Mouse (Mus musculus): ENCODE results near the gene Cd244a.

The Cd244a gene

DNA sequence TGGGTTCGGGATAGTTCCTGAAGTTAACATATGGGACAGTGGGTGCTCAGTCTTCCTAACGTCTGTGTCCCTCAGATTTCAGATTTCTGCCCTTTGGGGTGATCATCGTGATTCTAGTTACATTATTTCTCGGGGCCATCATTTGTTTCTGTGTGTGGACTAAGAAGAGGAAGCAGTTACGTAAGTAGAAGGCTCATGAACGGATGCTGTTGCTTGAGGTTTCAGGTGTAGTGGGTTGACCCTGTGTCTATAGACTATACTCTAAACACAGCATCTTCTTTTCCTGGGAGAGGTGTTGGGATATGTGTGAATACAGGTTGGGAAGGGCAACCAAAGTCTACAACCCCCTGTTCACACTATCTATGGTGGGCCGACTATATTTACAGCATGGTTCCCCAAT, 18.2 kb downstream of the Cd244a start:
- DNase-seq (ENCODE audit: low read depth): no peak

DNA sequence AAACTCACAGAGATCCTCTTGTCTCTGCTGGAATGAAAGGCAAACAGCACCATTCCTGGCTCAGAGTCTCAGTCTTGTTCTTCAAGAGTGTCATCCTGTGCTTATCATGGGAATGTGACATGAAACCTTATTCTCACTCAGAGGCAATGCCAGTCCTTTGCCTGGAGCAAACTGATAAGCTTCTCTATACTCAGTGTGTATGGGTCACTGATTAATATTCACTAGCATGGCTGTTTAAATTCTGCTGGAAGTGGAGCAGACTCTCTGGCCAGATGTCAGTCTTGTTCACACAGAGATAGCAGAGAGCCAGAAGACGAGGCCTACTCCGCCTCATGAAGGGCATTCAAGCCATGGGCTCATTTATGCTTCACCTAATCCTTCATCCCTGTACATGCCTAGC, 25.6 kb downstream of the Cd244a start:
- no peak for DNase-seq (ENCODE audit: low read depth)

DNA sequence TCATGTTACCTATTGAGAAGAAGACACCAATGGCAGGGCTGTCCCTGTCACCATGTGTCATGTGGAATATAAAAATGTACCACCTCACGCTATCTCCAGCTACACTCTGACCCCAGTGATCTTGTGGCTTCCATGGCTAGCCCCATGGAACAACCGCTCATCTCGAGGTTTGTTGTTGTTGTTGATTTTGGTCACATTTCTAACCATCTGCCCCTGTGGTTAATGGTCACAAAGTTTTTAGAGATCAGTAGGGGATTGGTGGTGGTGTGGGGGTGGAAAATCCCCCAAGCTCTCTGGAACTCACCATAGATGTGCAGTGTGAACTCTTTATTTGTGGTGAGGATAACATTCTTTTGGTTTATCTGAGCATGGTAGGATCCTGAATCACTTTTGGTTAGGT, 45.7 kb downstream of the Cd244a start:
- DNase-seq (ENCODE audit: low read depth): no peak

DNA sequence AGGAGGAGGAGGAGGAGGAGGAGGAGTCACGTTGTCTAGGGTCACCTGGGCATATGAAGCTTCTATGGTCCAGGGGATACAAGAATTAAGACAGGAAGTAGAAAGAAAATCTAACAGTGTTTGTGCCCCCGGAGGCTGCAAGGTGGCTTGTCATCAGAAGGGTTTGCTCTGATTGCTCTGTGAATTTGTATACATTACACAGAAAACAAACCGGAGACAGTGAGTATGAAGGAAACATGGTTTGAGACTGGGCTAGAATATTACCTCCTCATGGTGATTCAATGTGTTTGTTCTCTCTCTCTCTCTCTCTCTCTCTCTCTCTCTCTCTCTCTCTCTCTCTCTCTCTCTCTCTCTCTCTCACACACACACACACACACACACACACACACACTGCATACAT, 47.7 kb downstream of the Cd244a start:
- no peak for DNase-seq (ENCODE audit: low read depth)

DNA sequence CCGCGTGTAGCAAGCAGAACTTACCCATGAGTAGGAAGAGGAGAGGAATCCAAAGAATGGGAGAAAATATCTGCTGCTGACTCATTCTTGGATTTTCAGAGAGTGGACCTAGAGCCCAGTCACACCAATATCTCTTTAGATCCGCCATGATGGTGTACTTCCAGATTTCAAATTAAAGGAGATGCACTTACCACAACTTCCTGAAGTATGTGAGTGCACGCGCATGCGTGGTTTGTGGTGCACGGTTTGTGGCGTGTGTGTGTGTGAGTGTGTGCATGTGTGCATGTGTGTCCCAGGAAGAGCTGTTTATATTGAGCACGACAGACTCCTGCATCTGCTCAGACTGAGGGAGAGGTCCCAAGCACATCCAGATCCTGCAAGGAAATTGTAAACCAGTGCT, 48.2 kb downstream of the Cd244a start, which contains the start of gene Ly9:
Gene Ly9, minus strand, starts transcription at position 235 of the 400 bp plus-strand sequence.
- no peak for DNase-seq (ENCODE audit: low read depth)

DNA sequence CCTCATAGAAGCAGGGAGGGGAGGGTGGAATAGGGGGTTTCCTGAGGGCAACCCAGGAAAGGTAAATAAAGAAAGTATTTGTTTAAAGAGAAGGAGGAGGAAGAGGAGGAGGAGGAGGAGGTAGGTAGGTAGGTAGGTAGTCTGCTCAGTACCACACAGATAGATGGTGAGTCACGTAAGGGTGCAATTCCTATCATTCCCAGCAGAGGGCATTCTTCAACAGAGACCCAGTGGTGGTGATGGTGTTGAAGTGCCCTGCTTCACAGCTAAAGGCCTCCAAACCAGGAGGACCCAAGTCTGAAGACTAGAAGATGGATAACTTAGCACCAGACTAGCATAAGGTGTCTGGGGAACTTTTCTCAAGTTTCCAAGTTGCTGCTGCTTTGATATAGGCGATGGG, 51.0 kb downstream of the Cd244a start:
- DNase-seq (ENCODE audit: low read depth): peak; percentile 7

DNA sequence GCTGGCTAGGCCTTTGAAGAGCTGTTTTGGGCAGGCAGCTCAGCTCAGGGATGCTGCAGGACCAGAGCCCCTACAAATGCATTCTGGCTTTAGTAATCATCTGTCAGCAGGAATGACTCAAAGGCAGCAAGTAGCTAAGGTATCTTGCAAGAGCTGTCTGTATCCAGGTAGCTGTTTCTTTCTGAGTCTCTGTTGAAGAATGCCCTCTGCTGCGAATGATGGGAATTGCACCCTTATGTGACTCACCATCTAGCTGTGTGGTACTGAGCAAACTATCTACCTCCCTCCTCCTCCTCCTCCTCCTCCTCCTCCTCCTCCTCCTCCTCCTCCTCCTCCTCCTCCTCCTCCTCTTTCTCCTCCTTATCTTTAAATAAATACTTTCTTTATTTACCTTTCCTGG, 51.8 kb downstream of the Cd244a start:
- DNase-seq (ENCODE audit: low read depth): no peak

DNA sequence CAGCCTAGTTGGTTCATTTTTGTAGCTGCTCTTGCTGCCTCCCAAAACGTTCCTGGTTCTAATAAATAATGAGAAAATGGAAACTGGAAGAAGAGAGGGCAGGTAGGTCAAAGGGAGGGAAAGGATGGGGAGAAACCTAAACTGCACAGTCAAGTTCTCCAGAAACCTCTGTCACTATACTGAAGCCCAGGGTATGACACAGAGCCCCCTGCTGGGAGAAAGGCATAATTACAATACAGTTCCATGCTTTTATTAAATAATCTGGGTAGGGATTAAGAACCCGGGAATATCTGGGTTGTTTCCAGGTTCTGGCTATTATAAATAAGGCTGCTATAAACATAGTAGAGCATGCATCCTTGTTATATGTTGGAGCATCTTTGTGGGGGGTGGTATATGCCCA, 55.0 kb downstream of the Cd244a start:
- DNase-seq (ENCODE audit: low read depth): peak; percentile 28

DNA sequence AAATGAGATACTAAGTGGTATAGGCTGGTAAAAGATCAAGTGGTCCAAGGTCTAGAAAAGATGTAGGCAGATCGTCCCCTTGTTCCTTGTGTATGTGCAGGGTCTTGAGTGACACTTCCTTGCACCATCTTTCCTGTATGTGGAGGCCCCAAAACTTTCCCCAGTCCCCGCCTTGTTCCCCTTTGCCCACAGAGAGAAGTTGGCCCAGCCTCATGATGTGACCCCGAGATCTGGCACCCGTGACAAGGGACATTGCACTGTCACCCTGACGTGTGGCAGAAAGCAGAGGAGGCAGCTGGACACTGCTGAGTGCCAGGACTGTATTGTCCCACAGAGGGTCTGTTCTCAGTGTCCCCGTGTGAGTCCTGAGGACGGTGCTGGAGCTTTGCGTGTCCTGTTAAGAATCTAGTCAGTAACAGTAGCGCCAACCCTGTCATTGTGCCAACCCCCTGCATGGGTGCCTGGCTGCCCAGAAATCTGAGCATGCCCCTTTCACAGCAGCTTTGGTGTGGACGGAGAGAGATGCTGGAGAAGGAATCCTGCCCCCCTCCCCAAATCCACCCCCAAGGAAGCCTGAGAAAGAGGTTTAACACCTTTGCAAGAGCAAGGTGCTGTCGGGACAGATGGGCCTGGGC, 58.0 kb downstream of the Cd244a start:
- DNase-seq (ENCODE audit: low read depth): no peak

DNA sequence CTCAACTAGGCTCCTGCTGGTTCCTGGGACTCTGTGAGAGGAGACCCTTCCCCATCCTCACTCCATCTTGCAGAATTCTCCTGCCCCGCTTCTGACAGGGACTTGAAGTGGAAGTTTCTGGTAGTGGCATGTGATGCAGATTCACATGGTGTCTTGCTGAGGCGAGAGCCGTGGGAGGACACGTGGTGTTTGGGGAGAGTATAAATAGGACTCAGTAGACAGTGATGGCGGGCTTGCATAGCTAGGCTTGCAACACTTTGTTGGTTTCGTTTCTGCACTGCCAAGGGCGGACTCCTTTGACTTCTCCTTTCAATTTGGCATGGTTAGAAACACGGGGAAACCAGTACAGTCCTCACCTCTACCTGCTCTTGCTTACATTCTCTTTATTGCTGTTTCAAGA, 60.0 kb downstream of the Cd244a start:
- DNase-seq (ENCODE audit: low read depth): peak; percentile 20

DNA sequence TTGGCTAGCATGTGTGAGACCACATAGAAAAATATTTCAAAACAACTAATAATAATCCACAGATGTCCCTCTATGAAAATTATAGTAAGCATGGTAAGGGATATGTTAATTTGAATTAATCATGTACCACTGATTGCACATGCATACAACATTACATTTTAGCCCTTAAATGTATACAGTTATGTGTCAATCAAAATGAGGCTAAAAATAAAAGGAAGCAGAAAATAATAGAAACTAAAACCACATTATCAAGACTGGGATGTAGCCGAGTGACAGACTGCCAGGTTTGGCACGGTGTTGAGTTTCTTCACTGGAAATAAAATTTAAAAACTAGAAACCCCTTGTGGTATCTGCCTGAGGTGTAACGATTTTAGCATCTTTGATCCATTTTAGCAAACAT, 60.7 kb downstream of the Cd244a start:
- DNase-seq (ENCODE audit: low read depth): no peak

DNA sequence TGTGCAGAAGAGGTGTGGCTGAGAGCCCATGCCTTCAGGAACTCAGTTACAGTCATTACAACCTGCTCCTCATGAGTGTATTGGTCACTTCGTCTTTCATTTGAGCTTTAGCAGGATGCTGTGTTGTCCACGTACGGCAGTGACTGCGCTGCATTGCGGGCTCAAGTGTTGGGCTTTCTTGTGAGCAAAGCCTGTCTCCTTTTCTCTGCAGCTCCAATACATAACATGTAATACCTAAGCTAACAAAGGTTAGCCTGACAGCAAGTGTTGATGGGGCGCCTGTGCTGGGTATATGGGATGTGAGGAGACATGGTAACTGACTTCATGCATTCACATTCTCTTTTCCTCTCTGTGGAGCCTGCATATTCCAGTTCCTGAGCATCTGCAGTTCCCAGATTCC, 61.1 kb downstream of the Cd244a start:
- DNase-seq (ENCODE audit: low read depth): no peak

DNA sequence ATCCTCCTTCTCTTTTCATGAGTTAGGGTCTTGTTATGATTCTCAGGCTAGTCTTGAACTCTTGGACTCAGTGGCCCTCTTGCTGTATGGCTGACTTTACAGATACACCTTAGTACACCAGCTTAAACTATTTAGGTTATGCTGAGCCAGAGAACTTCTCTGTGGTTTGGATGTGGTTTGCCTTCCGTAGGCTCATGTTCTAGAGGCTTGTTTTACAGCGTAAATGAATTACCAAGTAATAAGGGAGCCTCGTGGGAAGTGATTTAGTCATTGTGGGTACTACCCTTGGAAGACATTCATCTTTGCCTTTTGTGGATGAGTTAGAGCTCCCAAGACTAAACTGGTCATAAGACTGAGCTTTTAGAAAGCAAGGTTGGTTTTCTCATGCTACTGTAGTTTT, 68.8 kb downstream of the Cd244a start:
- DNase-seq (ENCODE audit: low read depth): no peak

DNA sequence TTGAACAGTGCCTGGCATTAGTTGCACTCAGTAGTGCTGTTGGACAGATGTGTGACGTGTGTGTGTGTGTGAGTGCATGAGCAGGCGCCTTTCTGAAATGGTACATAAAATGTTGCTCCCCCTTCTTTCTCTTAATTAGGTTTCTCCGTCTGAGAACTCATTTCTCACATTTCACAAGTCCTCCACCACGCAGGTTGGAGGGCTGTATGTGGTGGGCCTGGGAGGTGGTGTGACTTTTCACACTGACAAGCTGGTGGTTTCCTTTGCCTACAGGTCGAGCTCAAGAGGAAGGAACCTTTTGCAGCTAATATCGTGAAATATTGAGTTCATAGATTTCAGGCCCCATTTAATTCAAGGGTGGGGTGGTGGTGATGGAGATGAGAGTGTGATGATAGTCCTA, 70.2 kb downstream of the Cd244a start:
- no peak for DNase-seq (ENCODE audit: low read depth)

DNA sequence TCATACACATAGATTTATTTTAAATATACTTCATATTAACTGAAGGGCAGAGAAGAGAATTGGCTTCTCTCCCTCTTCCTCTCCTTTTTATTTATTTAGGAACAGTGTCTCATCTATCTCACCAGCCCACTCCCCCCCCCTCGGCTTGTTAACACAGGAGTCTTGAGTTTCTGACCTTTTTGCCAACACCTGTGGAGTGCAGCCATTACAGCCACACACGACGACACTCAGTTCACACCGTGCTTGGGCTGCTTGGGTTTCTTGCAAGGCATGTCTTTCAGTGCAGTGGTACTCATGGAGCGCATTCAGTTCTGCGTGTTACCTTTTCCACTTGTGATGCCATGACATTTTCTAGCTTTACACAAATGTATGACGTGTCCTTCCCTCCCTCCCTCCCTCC, 71.0 kb downstream of the Cd244a start:
- no peak for DNase-seq (ENCODE audit: low read depth)

DNA sequence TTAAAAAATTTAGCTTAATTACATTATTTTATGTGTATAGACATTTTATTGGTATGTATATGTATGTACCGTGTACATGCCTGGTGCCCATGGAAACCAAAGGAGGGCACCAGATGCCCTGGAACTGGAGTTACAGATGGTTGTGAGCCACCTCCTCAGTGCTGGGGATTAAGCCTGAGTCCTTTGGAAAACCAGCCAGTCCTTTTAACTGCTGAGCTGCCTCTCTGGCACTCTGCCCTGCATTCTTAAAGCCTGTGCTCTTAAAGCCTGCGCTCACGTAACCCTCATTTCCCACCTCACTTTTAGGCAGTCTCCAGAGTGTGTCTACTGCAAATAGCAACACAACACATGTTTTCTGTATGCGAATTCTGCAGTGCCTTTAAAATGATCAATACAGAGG, 71.9 kb downstream of the Cd244a start:
- DNase-seq (ENCODE audit: low read depth): peak; percentile 5

DNA sequence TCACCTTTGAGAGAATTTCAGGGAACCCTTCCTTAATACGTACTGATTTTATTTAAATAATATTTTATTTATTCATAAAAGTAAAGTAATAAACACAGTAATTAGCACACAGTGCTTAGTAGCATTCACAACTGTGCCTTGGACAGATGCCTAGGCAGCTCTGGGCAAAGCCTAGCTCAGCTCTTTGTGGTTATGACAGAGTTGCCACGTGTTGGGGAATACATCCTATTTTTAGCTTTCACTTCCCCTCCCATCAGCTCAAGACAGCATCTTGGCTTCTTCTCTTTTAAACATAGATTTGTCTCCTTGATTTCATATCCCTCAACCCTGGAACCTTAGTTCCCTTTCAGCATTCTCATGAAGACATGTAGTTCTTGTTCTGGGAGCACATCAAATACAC, 72.5 kb downstream of the Cd244a start:
- DNase-seq (ENCODE audit: low read depth): peak; percentile 21

DNA sequence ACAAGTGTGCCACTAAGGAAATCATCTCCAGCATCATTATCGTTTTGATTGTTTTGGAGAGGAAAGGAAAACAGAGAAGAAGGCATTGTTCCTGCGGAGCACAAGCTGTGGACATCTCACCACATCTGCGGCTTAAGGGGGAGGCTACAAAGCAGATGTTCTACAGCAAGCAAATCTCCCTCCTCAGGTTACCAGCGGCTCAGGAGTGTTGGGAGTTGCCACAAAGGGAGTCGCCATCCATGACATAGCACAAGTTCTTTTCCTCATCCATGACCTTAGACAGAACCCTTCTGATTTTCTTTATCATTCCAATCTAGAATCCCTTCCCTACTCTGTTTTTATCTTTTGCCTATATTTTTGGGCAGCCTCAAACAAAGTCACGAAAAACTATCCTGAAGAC, 76.7 kb downstream of the Cd244a start:
- DNase-seq (ENCODE audit: low read depth): no peak

DNA sequence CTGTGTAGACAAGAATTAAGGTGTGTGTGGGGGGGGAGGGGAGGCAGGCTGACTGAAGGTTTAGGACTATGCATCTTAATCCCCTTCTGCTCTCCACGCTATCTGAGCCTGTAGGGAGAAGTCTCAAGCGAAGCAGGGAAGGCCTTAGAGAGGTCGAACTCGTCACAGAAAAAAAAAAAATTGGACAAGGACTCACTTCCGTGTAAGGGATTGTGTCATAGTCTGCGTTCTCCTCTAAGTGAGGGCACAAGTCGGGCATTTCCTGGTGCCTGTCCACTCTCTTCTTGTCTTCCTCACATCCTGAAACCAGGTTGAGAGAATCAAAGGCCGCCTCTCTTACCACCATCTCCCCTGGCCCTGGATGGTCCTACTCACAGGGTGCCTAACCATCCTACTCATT, 78.1 kb downstream of the Cd244a start:
- no peak for DNase-seq (ENCODE audit: low read depth)

DNA sequence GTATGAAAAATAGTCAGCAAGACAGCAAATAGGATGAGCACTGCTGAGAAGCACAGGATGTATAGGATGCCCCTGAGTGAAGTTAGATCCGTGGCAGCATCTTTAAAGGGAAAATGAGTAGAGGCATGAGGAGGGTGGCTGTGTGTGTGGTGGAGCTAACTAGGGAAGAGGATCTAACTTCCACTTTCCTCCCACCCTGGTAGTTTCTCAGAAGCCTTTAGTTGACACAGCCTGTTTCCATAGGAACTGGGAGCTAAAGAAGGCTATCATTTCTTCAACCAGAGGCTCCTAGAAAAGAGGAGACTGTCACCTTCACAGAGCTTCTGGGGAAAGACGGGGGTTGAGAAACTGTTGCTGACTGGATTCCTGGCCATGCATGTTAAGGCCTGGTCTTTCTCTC, 79.7 kb downstream of the Cd244a start:
- DNase-seq (ENCODE audit: low read depth): no peak

DNA sequence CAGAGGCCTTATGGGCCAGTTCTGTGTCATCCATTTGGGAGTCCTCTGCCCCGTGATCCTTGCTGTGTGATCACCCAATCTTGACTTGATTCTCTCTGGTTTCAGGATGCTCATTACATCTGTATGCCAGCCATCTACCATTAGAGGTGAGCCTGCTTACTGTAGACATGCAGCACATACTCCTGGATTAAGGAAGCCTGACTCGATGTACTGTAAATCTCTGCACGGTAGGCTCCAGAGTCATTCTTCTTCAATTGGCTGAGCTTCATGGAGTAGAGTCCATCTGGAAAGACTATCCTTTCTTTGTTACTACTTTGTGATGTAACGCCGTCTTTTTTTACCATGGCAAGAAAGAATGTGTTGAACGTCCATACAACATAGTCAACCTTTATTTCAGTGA, 81.8 kb downstream of the Cd244a start:
- no peak for DNase-seq (ENCODE audit: low read depth)

DNA sequence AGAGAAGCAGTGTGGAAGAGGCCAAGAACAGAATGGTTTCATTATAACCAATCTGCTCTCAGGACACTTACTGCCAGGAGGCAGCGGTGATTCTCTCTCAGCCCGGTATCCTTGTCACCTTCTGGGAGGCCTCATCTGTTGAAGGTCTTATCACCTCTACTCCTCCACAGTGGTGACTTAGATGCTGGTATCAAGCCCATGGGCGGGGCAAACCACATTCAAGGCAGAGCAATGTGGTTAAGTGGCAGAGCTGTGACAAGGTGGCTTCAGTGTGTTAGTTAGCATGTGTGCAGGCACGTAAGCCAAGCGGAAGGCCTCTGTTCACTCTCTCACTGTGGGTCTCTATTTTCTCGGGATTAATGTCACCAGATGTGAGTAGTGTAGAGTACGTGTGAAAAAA, 84.6 kb downstream of the Cd244a start:
- no peak for DNase-seq (ENCODE audit: low read depth)

DNA sequence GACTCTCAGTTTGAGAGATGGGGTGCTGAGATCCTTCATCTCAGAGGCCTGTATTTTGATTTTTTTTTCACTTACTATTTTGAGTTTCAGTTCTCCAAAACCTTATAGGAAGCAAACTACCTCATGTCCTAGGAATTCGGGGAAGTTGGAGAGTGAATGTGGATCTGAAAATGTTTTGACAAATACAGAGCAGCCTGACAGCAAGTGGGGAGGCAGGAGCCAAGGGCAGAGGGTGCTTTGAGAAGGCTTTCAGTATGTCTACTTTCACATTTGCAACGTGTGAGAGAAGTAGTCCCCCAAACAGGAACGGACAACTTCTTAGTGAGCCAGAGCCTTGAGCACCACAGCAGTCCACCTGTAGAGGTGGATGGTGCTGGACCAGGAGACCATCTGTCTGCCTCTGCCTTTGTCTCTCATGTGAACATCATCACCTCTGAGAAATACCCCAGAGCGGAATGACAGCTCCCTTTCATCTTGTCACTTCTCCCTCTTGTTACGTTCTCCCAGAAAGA, 87.5 kb downstream of the Cd244a start:
- DNase-seq (ENCODE audit: low read depth): no peak

DNA sequence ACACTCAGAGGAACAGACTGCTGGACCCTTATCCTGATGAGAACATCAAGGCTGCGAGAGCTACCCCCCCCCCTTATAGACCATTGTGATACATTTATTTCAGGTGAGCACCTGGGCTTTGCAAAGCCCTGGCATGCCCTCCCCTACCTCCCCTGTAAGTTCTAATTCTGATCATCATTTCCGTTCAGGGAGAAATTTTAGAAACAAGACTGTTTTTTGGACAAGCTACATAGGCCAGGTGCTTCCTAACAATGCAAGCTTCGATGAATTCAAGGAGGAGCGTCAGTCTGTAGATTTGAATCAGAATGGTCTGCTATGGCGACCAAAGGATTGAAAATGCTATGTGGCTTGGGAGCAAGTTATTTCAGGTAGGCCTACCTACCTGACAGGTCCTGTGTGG, 88.7 kb downstream of the Cd244a start:
- no peak for DNase-seq (ENCODE audit: low read depth)

DNA sequence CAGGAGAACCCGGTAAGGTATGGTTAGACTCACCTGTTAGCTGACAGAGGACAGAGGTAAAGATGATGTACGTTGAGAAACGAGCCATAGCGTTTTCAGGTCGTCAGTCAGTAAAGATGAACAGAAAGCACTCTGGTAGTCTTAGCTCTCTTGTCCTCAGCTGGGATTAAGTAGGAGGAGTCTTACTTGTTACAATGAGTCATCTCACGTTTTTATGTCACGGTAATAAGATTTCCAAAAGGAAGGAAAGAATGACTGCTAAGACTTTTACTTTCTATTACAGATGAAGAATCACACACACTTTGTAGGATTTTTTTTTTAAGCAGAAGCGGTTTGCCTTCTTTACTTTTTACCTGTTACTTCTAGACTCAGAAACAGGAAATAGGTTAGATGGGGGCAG, 89.8 kb downstream of the Cd244a start:
- DNase-seq (ENCODE audit: low read depth): no peak
